Mouse (Mus musculus) lung, adult 10 weeks (tissue): Measurements from ENCODE around the gene Lyrm1. TPM values are rescaled to one million over a fixed set of nuclear protein-coding genes. Genes with fewer than 3 reads are reported as not detected.

Experiments
- polyA plus RNA-seq: library from polyadenylated mRNA; stranded (reverse); fragments of 350-450 nt; fragmentation: Illumina TruSeq; extraction: RNeasy Lipid Tissue Mini Kit (QIAGEN cat#74804); gene quantifications from one replicate; pipeline ENCODE4 v1.2.3, GENCODE M21; 2014; ENCODE audit warnings: low read depth, low replicate concordance; ENCODE audit not compliant: insufficient read depth

Gene Lyrm1
- polyA plus RNA-seq: 7.2 TPM

GRCm38 (mm10) chr7:119895639-119896512, at the start of gene Lyrm1, which contains the start of gene Dcun1d3:
Gene Lyrm1, plus strand, starts transcription at chr7:119895861.
Gene Dcun1d3, minus strand, starts transcription at chr7:119896298.

Other genes starting within 250 kb of the Lyrm1 start
- not detected for gene Acsm4, start 205.8 kb upstream of the Lyrm1 start, polyA plus RNA-seq
- gene Thumpd1, start 175.1 kb upstream of the Lyrm1 start, polyA plus RNA-seq: 16.5 TPM
- gene Acsm3, start 134.9 kb upstream of the Lyrm1 start, polyA plus RNA-seq: 2.7 TPM
- gene Rexo5, start 101.9 kb upstream of the Lyrm1 start, polyA plus RNA-seq: 2.9 TPM
- gene Eri2, start 101.8 kb upstream of the Lyrm1 start, polyA plus RNA-seq: 1.8 TPM
- 5.0 TPM for gene Dcun1d3, start 437 bp downstream of the Lyrm1 start, polyA plus RNA-seq
- 1.7 TPM for gene Dnah3, start 199.4 kb downstream of the Lyrm1 start, polyA plus RNA-seq
- 62.4 TPM for gene Tmem159, start 206.5 kb downstream of the Lyrm1 start, polyA plus RNA-seq
- gene Zp2, start 249.4 kb downstream of the Lyrm1 start, polyA plus RNA-seq: not detected